Mouse (Mus musculus) lung, embryonic 16.5 days (tissue): ENCODE data around the gene Olfr267. TPM values are rescaled to one million over a fixed set of nuclear protein-coding genes. Genes with fewer than 3 reads are reported as not detected.

Experiments used
- polyA plus RNA-seq: library from polyadenylated mRNA; unstranded; fragments of >200 nt; fragmentation: Nextera tagmentation; extraction: Ambion mirVana; gene quantifications from 2 replicates; pipeline ENCODE4 v1.2.1, GENCODE M21; 2015

The Olfr267 gene
- polyA plus RNA-seq, 1 experiment from 2014 or later: not detected

Other genes with a start within 250 kb of the Olfr267 start
- 43.7 and 44.4 TPM in 2 replicates for gene Lpar1, start 233.8 kb downstream of the Olfr267 start, polyA plus RNA-seq
- 24.9 and 26.1 TPM in 2 replicates for gene Ecpas, start 125.0 kb upstream of the Olfr267 start, polyA plus RNA-seq
- 0.16 and 0.30 TPM in 2 replicates for gene Zkscan16, start 155.9 kb upstream of the Olfr267 start, polyA plus RNA-seq
- 43.5 and 46.9 TPM in 2 replicates for gene Ptgr1, start 199.4 kb upstream of the Olfr267 start, polyA plus RNA-seq
- 7.5 and 14.4 TPM in 2 replicates for gene Dnajc25, start 207.3 kb upstream of the Olfr267 start, polyA plus RNA-seq
- gene Gm20503, start 215.5 kb upstream of the Olfr267 start, polyA plus RNA-seq: 7.6 and 9.3 TPM in 2 replicates
- gene Gng10, start 247.4 kb upstream of the Olfr267 start, polyA plus RNA-seq: 114 and 119 TPM in 2 replicates